Mouse (Mus musculus): ENCODE measurements around the gene Prkce.
A peak's percentile ranks its signal among the peaks of the same experiment; 100 is the strongest.

Prkce gene

GRCm38 (mm10) chr17:86377863-86378262 is 210.3 kb downstream of the Prkce start:
- no peak for DNase-seq

- no peak for DNase-seq
These were observed 211.0 kb downstream of the Prkce start for GRCm38 (mm10) chr17:86378611-86379010.

- no peak for DNase-seq
These were observed 212.0 kb downstream of the Prkce start for GRCm38 (mm10) chr17:86379405-86380137.

- no peak for DNase-seq
These were observed 213.9 kb downstream of the Prkce start for GRCm38 (mm10) chr17:86381464-86381863.

GRCm38 (mm10) chr17:86382885-86383284 is 215.3 kb downstream of the Prkce start:
- DNase-seq: no peak

GRCm38 (mm10) chr17:86383699-86384572 is 216.4 kb downstream of the Prkce start:
- no peak for DNase-seq

- DNase-seq: no peak
These were observed 224.9 kb downstream of the Prkce start for GRCm38 (mm10) chr17:86392475-86392874.

- DNase-seq: no peak
These were observed 225.6 kb downstream of the Prkce start for GRCm38 (mm10) chr17:86393191-86393590.

GRCm38 (mm10) chr17:86397097-86397496 is 229.5 kb downstream of the Prkce start:
- no peak for DNase-seq

GRCm38 (mm10) chr17:86397647-86398046 is 230.1 kb downstream of the Prkce start:
- no peak for DNase-seq

GRCm38 (mm10) chr17:86398226-86398625 is 230.6 kb downstream of the Prkce start:
- DNase-seq: no peak

GRCm38 (mm10) chr17:86400032-86400431 is 232.4 kb downstream of the Prkce start:
- peak; percentile 65 for DNase-seq

- DNase-seq: peak; percentile 30
These were observed 237.4 kb downstream of the Prkce start for GRCm38 (mm10) chr17:86404795-86405501.

- DNase-seq: no peak
These were observed 238.1 kb downstream of the Prkce start for GRCm38 (mm10) chr17:86405644-86406043.

- peak; percentile 50 for DNase-seq
These were observed 240.5 kb downstream of the Prkce start for GRCm38 (mm10) chr17:86407921-86408613.

- no peak for DNase-seq
These were observed 241.0 kb downstream of the Prkce start for GRCm38 (mm10) chr17:86408614-86409006.

GRCm38 (mm10) chr17:86409485-86409884 is 241.9 kb downstream of the Prkce start:
- DNase-seq: no peak

- no peak for DNase-seq
These were observed 242.9 kb downstream of the Prkce start for GRCm38 (mm10) chr17:86410496-86410895.

- DNase-seq: peak; percentile 12
These were observed 244.6 kb downstream of the Prkce start for GRCm38 (mm10) chr17:86412141-86412540.

GRCm38 (mm10) chr17:86414608-86415007 is 247.0 kb downstream of the Prkce start:
- DNase-seq: no peak

GRCm38 (mm10) chr17:86415989-86416388 is 248.4 kb downstream of the Prkce start:
- no peak for DNase-seq

- DNase-seq: no peak
These were observed 250.7 kb downstream of the Prkce start for GRCm38 (mm10) chr17:86418334-86418733.

GRCm38 (mm10) chr17:86419199-86419598 is 251.6 kb downstream of the Prkce start:
- DNase-seq: no peak

Data from kidney, postnatal 14 days (tissue).